Mouse (Mus musculus) midbrain, embryonic 10.5 days (tissue): Measurements from ENCODE around the gene Lysmd1. TPM values are rescaled to one million over a fixed set of nuclear protein-coding genes. Genes with fewer than 3 reads are reported as not detected.
"Not testable (repeated sequence)": the region's sequence is repeated elsewhere in the genome, so short reads cannot be mapped to it uniquely, and the experiment has no call there.

Experiments used
- DNase-seq: peaks from one replicate; pipeline ENCODE4 v3.0.0-alpha.2; 2017; ENCODE audit warnings: low spot score
- H3K27ac ChIP-seq: fragments of 300-500 bp; sonication (generic); replicated peaks from 2 replicates; pipeline ENCODE4 v1.5.1; 2016; ENCODE audit warnings: mild to moderate bottlenecking
- H3K27me3 ChIP-seq: fragments of 300-500 bp; sonication (generic); 2 replicates; pipeline ENCODE4 v1.6.1; 2016; ENCODE audit warnings: low read depth, mild to moderate bottlenecking; ENCODE audit not compliant: poor library complexity, severe bottlenecking
- H3K36me3 ChIP-seq: fragments of 300-500 bp; sonication (generic); 2 replicates; pipeline ENCODE4 v1.6.1; 2016; ENCODE audit warnings: mild to moderate bottlenecking, moderate library complexity
- H3K4me1 ChIP-seq: fragments of 300-500 bp; sonication (generic); 2 replicates; pipeline ENCODE4 v1.6.1; 2016
- H3K4me3 ChIP-seq: fragments of 300-500 bp; sonication (generic); 2 replicates; pipeline ENCODE4 v1.5.1; 2016; ENCODE audit warnings: mild to moderate bottlenecking, moderate library complexity
- H3K9me3 ChIP-seq: fragments of 300-500 bp; sonication (generic); replicated peaks from 2 replicates; pipeline ENCODE4 v1.6.1; 2016; ENCODE audit warnings: mild to moderate bottlenecking
- WGBS: fragments of 180-500 bp; shearing (Covaris S2); methylation state at CpG from one replicate; pipeline ENCODE4 v1.1.7; 2016; 5-methylcytosine and 5-hydroxymethylcytosine counted together
- polyA plus RNA-seq: library from polyadenylated mRNA; unstranded; fragments of >200 nt; fragmentation: Nextera tagmentation; extraction: Ambion mirVana; gene quantifications from 2 replicates; pipeline ENCODE4 v1.2.1, GENCODE M21; 2016

Gene Lysmd1
- polyA plus RNA-seq, 1 experiment from 2014 or later, result 13.5 TPM

DNA sequence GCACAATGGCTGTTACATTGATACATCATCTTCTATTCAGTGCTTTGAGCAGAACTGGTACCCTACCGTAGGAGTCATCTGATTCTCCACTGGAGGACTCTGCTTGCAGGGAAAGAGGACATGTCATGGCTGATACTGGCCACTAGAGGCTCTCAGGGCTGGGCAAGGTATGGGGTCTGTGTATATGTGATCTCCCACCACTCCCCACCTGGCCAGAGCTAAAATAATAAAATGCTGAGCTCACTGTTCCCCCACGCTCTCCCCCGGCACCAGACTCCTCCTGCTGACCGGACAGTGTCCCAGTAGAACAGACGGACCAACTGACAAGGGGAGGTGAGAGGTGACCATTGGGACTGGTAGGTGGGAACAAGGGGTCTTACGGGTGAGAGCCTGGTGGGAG is 9.6 kb upstream of the Lysmd1 start, which contains the start of gene Tmod4:
TSS of gene Tmod4 (plus strand) at position 231 of the 400 bp plus-strand sequence.
- H3K4me1 ChIP-seq, result no peaks in the 10 kb centered on the region; the same call in 1 of the 2 replicates
- no peak within 1 kb of the TSS for H3K4me3 ChIP-seq
- no peaks in the 10 kb centered on the region for H3K27me3 ChIP-seq
- DNase-seq, result no peak
- WGBS, result 73% methylated on average over 6 of the region's 6 CpGs
- no peak within 1 kb of the TSS for H3K27ac ChIP-seq
- peaks cover 58% of the 10 kb centered on the region for H3K36me3 ChIP-seq
- H3K9me3 ChIP-seq, result no peaks in the 10 kb centered on the region

GRCm38 (mm10) chr3:95124972-95125371 is 8.9 kb upstream of the Lysmd1 start:
- Histone ChIP-seq H3K27me3 (no peaks in the 10 kb centered on the region), H3K4me1 (no peaks in the 10 kb centered on the region; the same call in 1 of the 2 replicates), H3K27ac (no peak overlapping the region), H3K9me3 (no peaks in the 10 kb centered on the region), H3K4me3 (no peak overlapping the region), H3K36me3 (peaks cover 58% of the 10 kb centered on the region)
- 52% methylated on average over 5 of the region's 5 CpGs for WGBS
- DNase-seq, result no peak

DNA sequence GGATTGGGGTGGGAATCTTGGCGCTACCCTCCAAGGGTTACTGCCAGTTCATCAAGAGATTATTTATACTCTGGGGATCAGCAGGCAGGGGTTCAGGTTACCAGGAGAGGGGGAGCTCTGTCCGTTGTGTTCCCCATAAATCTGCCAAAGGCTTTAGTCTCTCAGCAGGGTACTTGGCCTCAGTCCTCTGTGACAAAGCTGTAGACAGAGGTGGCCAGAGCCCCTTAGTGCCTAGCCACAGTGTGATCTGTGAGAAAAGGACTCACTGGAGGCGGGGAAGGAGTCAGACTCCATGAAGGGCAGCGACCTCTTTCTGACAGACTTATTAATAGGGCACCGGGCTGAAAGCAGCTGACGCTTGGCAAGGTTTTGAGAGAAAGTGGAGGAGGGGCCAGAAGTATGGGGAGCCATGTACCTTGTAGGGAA is 4.6 kb upstream of the Lysmd1 start:
- H3K27me3 ChIP-seq, result no peaks in the 10 kb centered on the region
- peaks cover 43% of the 10 kb centered on the region for H3K36me3 ChIP-seq
- DNase-seq, result no peak
- no peak overlapping the region for H3K27ac ChIP-seq
- 68% methylated on average over 6 of the region's 6 CpGs for WGBS
- peaks cover 8% of the 10 kb centered on the region for H3K4me1 ChIP-seq
- H3K4me3 ChIP-seq, result no peak overlapping the region
- no peaks in the 10 kb centered on the region for H3K9me3 ChIP-seq

GRCm38 (mm10) chr3:95130081-95130480 is 3.8 kb upstream of the Lysmd1 start:
- peaks cover 12% of the 10 kb centered on the region for H3K4me1 ChIP-seq
- WGBS, result 90% methylated on average over 5 of the region's 5 CpGs
- H3K27me3 ChIP-seq, result no peaks in the 10 kb centered on the region
- H3K9me3 ChIP-seq, result no peaks in the 10 kb centered on the region
- peaks cover 42% of the 10 kb centered on the region for H3K36me3 ChIP-seq
- no peak overlapping the region for H3K27ac ChIP-seq
- no peak for DNase-seq
- H3K4me3 ChIP-seq, result no peak overlapping the region

- 89% methylated on average over 2 of the region's 2 CpGs for whole genome bisulfite sequencing
- not testable (repeated sequence) for H3K27ac ChIP-seq, DNase-seq, H3K9me3 ChIP-seq, H3K27me3 ChIP-seq
- Histone ChIP-seq H3K36me3 (peaks cover 42% of the 10 kb centered on the region), H3K4me3 (peak overlapping the region; percentile 74; the same call in 1 of the 2 replicates), H3K4me1 (peaks cover 26% of the 10 kb centered on the region)
Observed at GRCm38 (mm10) chr3:95132389-95132788, 1.5 kb upstream of the Lysmd1 start.

DNA sequence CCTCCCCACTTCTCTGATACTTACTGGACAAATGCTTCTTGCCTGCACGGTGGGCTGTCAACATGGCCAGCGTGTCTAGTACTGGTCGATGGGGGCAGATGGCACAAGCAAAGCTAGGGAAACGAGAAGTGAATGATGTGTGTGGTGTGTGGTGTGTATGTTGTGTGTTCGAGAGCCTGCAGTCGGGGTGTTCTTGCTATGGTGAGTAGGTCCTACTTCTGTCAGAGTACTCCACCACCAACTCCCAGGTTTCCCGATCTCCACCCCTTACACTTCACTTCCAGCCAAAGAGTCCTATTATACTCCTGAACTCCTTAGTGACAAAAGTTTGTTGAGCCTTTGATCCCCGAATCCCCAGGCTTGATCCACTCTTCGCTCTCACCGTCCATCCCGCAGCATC is 712 bp upstream of the Lysmd1 start:
- Histone ChIP-seq H3K9me3 (no peaks in the 10 kb centered on the region), H3K4me1 (peaks cover 26% of the 10 kb centered on the region), H3K4me3 (peak overlapping the region; percentile 74), H3K36me3 (peaks cover 46% of the 10 kb centered on the region), H3K27ac (peak overlapping the region; percentile 89), H3K27me3 (no peaks in the 10 kb centered on the region)
- WGBS, result 66% methylated on average over 11 of the region's 11 CpGs
- no peak for DNase-seq

- Histone ChIP-seq H3K36me3 (peaks cover 39% of the 10 kb centered on the region), H3K4me1 (peaks cover 26% of the 10 kb centered on the region), H3K4me3 (peak overlapping the region; percentile 74)
- not testable (repeated sequence) for H3K27ac ChIP-seq, H3K27me3 ChIP-seq, DNase-seq, H3K9me3 ChIP-seq
- WGBS, result no CpG with 5 or more reads among the region's 12 CpGs
Observed at GRCm38 (mm10) chr3:95134133-95134532, 245 bp downstream of the Lysmd1 start.

DNA sequence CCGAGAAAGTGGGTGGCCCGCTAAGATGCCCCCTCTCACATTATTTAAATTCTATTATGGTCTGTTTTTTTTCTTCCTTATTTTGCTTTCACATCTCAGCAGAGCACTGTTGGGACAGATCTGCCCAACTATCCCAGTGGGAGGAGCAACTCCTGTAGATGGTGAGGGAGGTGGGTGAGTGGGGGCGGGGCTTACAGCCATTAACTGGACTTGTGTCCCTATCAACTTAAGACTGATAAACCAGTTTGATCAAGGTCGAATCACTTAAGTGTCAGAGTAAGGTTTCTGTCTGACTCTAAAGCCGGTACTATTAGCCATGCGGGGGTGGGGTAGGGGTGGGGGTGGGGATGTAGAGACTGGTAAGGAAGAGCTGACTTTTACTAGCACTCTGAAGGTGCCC is 1.1 kb downstream of the Lysmd1 start:
- Histone ChIP-seq H3K27ac (peak overlapping the region; percentile 46; the same call in 1 of the 2 replicates), H3K27me3 (no peaks in the 10 kb centered on the region), H3K4me3 (peak overlapping the region; percentile 49), H3K36me3 (peaks cover 38% of the 10 kb centered on the region), H3K9me3 (no peaks in the 10 kb centered on the region), H3K4me1 (peaks cover 26% of the 10 kb centered on the region)
- WGBS, result 40% methylated on average over 6 of the region's 6 CpGs
- DNase-seq, result no peak

DNA sequence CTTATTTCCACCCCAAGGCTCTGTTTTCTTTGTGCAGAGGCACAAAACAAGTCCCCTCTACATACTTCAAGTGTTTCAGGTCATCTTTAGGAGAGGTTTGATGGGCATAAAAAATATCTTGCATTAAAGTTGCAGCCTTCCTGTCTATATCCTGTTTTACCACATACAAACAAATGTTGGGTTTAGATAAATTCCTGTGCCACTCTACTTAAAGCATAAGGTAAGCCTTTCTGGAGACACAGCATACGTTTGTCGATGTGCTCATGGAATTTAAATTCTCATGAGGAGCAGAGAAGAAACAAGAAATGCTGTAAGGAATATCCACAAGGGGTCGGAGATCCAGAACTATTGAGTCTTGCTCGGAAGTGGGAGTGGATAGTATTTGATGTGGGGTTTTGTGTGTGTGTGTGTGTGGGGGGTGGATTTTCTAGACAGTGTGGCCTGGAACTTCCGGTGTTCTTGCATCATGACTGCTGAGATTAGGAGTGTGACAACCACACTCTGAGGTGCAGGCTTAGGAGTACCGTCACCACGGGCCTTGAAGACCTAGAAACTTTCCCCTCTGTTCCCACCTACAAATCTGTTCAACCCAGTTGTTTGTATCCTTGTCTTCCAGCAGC is 1.7 kb downstream of the Lysmd1 start:
- WGBS, result 93% methylated on average over 7 of the region's 7 CpGs
- H3K4me3 ChIP-seq, result peak overlapping the region; percentile 49
- no peak for DNase-seq

GRCm38 (mm10) chr3:95136336-95136735 is 2.4 kb downstream of the Lysmd1 start:
- DNase-seq, result no peak
- Histone ChIP-seq H3K4me3 (no peak overlapping the region), H3K4me1 (peaks cover 26% of the 10 kb centered on the region), H3K27me3 (no peaks in the 10 kb centered on the region), H3K27ac (no peak overlapping the region), H3K9me3 (no peaks in the 10 kb centered on the region), H3K36me3 (peaks cover 36% of the 10 kb centered on the region)
- 96% methylated on average over 3 of the region's 3 CpGs for WGBS

More for the DNA sequence above, 1.7 kb downstream of the Lysmd1 start:
- H3K27me3 ChIP-seq, result no peaks in the 10 kb centered on the region
- H3K36me3 ChIP-seq, result peaks cover 39% of the 10 kb centered on the region
- H3K4me1 ChIP-seq, result peaks cover 26% of the 10 kb centered on the region
- H3K9me3 ChIP-seq, result no peaks in the 10 kb centered on the region
- peak overlapping the region; percentile 46; the same call in 1 of the 2 replicates for H3K27ac ChIP-seq

GRCm38 (mm10) chr3:95139586-95140288 is 5.8 kb downstream of the Lysmd1 start:
- H3K27ac ChIP-seq, result no peak overlapping the region
- WGBS, result 78% methylated on average over 25 of the region's 25 CpGs
- H3K4me3 ChIP-seq, result no peak overlapping the region

GRCm38 (mm10) chr3:95140289-95140595 is 6.4 kb downstream of the Lysmd1 start:
- Histone ChIP-seq H3K9me3 (no peaks in the 10 kb centered on the region), H3K4me3 (no peak overlapping the region), H3K36me3 (peaks cover 25% of the 10 kb centered on the region), H3K27me3 (no peaks in the 10 kb centered on the region), H3K27ac (no peak overlapping the region), H3K4me1 (peaks cover 13% of the 10 kb centered on the region)
- WGBS, result 58% methylated on average over 18 of the region's 18 CpGs
- DNase-seq, result no peak

More at GRCm38 (mm10) chr3:95139586-95140288, 5.8 kb downstream of the Lysmd1 start:
- no peaks in the 10 kb centered on the region for H3K27me3 ChIP-seq
- no peaks in the 10 kb centered on the region for H3K9me3 ChIP-seq
- no peak for DNase-seq
- H3K4me1 ChIP-seq, result peaks cover 18% of the 10 kb centered on the region
- peaks cover 25% of the 10 kb centered on the region for H3K36me3 ChIP-seq

GRCm38 (mm10) chr3:95140795-95141194 is 6.9 kb downstream of the Lysmd1 start:
- no peak for DNase-seq
- H3K27me3 ChIP-seq, result no peaks in the 10 kb centered on the region
- peaks cover 7% of the 10 kb centered on the region for H3K4me1 ChIP-seq
- no peak overlapping the region for H3K4me3 ChIP-seq
- peaks cover 25% of the 10 kb centered on the region for H3K36me3 ChIP-seq
- H3K27ac ChIP-seq, result no peak overlapping the region
- WGBS, result 92% methylated on average over 6 of the region's 6 CpGs
- H3K9me3 ChIP-seq, result no peaks in the 10 kb centered on the region
